Mouse (Mus musculus): ENCODE measurements around the gene Ddx41. TPM values are rescaled to one million over a fixed set of nuclear protein-coding genes. Genes with fewer than 3 reads are reported as not detected.

Ddx41 gene
- polyA plus RNA-seq, 1 experiment from 2014 or later, result 74.8 TPM

GRCm38 (mm10) chr13:55540933-55541332 lies 4.5 kb upstream of the Ddx41 start:
- peaks cover 81% of the 10 kb centered on the region for H3K36me3 ChIP-seq (ENCODE audit: insufficient read depth)
- ATAC-seq (ENCODE audit: insufficient read depth) (no peak), DNase-seq (no peak)
- TF ChIP-seq CTCF (IDR thresholded peaks at IDR 0.05; ENCODE audit: low read depth), result no peak
- H3K27ac ChIP-seq (ENCODE audit: low read depth), result no peak overlapping the region
- no peaks in the 10 kb centered on the region for H3K27me3 ChIP-seq (ENCODE audit: insufficient read depth, low read length)
- H3K4me3 ChIP-seq (ENCODE audit: low read depth, low read length), result no peak overlapping the region
- 89% methylated on average over 2 of the region's 2 CpGs for WGBS
- H3K4me2 ChIP-seq, result no peak overlapping the region
- no peaks in the 10 kb centered on the region for H3K9me3 ChIP-seq (ENCODE audit: low read depth, low read length)
- H3K9ac ChIP-seq, result no peak overlapping the region
- no peaks in the 10 kb centered on the region for H3K4me1 ChIP-seq (ENCODE audit: insufficient read depth)

- ATAC-seq (ENCODE audit: insufficient read depth) (no peak), DNase-seq (no peak)
- H3K4me2 ChIP-seq, result peak overlapping the region; percentile 94
- TF ChIP-seq CTCF (IDR thresholded peaks at IDR 0.05; ENCODE audit: low read depth), result no peak
- no peak overlapping the region for H3K27ac ChIP-seq (ENCODE audit: low read depth)
- H3K9ac ChIP-seq, result peak overlapping the region; percentile 73
- 0 out of 2 replicates have a peak, but pooled peaks cover 4% of the 10 kb centered on the region for H3K4me1 ChIP-seq (ENCODE audit: insufficient read depth)
- peak overlapping the region; percentile 89 for H3K4me3 ChIP-seq (ENCODE audit: low read depth, low read length)
- no peaks in the 10 kb centered on the region for H3K27me3 ChIP-seq (ENCODE audit: insufficient read depth, low read length)
- H3K36me3 ChIP-seq (ENCODE audit: insufficient read depth), result peaks cover 72% of the 10 kb centered on the region
- WGBS, result 17% methylated on average over 17 of the region's 17 CpGs
- no peaks in the 10 kb centered on the region for H3K9me3 ChIP-seq (ENCODE audit: low read depth, low read length)
Measured at GRCm38 (mm10) chr13:55535796-55536193, 663 bp downstream of the Ddx41 start.

GRCm38 (mm10) chr13:55535191-55535590 lies 1.3 kb downstream of the Ddx41 start:
- peaks cover 72% of the 10 kb centered on the region for H3K36me3 ChIP-seq (ENCODE audit: insufficient read depth)
- peak overlapping the region; percentile 73; the same call in 1 of the 2 replicates for H3K9ac ChIP-seq
- peak overlapping the region; percentile 89 for H3K4me3 ChIP-seq (ENCODE audit: low read depth, low read length)
- peak overlapping the region; percentile 94 for H3K4me2 ChIP-seq
- H3K9me3 ChIP-seq (ENCODE audit: low read depth, low read length), result no peaks in the 10 kb centered on the region
- DNase-seq, result no peak
- H3K27ac ChIP-seq (ENCODE audit: low read depth), result no peak overlapping the region
- H3K4me1 ChIP-seq (ENCODE audit: insufficient read depth), result 0 out of 2 replicates have a peak, but pooled peaks cover 4% of the 10 kb centered on the region
- ATAC-seq (ENCODE audit: insufficient read depth), result no peak
- no peak for TF ChIP-seq CTCF (IDR thresholded peaks at IDR 0.05; ENCODE audit: low read depth)
- no peaks in the 10 kb centered on the region for H3K27me3 ChIP-seq (ENCODE audit: insufficient read depth, low read length)
- 92% methylated on average over 15 of the region's 15 CpGs for WGBS

- 76% methylated on average over 8 of the region's 8 CpGs for WGBS
- DNase-seq (no peak), ATAC-seq (ENCODE audit: insufficient read depth) (no peak)
- TF ChIP-seq CTCF (IDR thresholded peaks at IDR 0.05; ENCODE audit: low read depth), result no peak
- Histone ChIP-seq H3K4me1 (ENCODE audit: insufficient read depth) (no peaks in the 10 kb centered on the region), H3K36me3 (ENCODE audit: insufficient read depth) (peaks cover 51% of the 10 kb centered on the region), H3K27ac (ENCODE audit: low read depth) (no peak within 1 kb of the TSS), H3K27me3 (ENCODE audit: insufficient read depth, low read length) (no peaks in the 10 kb centered on the region), H3K9ac (no peak within 1 kb of the TSS), H3K4me3 (ENCODE audit: low read depth, low read length) (no peak within 1 kb of the TSS), H3K9me3 (ENCODE audit: low read depth, low read length) (no peaks in the 10 kb centered on the region), H3K4me2 (no peak within 1 kb of the TSS)
Measured at GRCm38 (mm10) chr13:55529198-55529915, 7.1 kb downstream of the Ddx41 start, which contains the start of gene Dok3. Dok3 (minus strand) TSS chr13:55529296.

- Histone ChIP-seq H3K4me3 (ENCODE audit: low read depth, low read length) (no peak overlapping the region), H3K9me3 (ENCODE audit: low read depth, low read length) (no peaks in the 10 kb centered on the region), H3K9ac (no peak overlapping the region), H3K27me3 (ENCODE audit: insufficient read depth, low read length) (no peaks in the 10 kb centered on the region), H3K4me1 (ENCODE audit: insufficient read depth) (no peaks in the 10 kb centered on the region), H3K27ac (ENCODE audit: low read depth) (no peak overlapping the region), H3K36me3 (ENCODE audit: insufficient read depth) (peaks cover 38% of the 10 kb centered on the region), H3K4me2 (no peak overlapping the region)
- WGBS, result 75% methylated on average over 18 of the region's 18 CpGs
- no peak for TF ChIP-seq CTCF (IDR thresholded peaks at IDR 0.05; ENCODE audit: low read depth)
- no peak for ATAC-seq (ENCODE audit: insufficient read depth)
- DNase-seq, result no peak
Measured at GRCm38 (mm10) chr13:55527834-55528772, 8.4 kb downstream of the Ddx41 start.

- DNase-seq, result no peak
- Histone ChIP-seq H3K27me3 (ENCODE audit: insufficient read depth, low read length) (no peaks in the 10 kb centered on the region), H3K4me2 (no peak overlapping the region), H3K27ac (ENCODE audit: low read depth) (no peak overlapping the region), H3K9ac (no peak overlapping the region), H3K4me1 (ENCODE audit: insufficient read depth) (no peaks in the 10 kb centered on the region), H3K4me3 (ENCODE audit: low read depth, low read length) (no peak overlapping the region), H3K36me3 (ENCODE audit: insufficient read depth) (peaks cover 30% of the 10 kb centered on the region), H3K9me3 (ENCODE audit: low read depth, low read length) (no peaks in the 10 kb centered on the region)
- no peak for TF ChIP-seq CTCF (IDR thresholded peaks at IDR 0.05; ENCODE audit: low read depth)
- WGBS, result 70% methylated on average over 16 of the region's 16 CpGs
- no peak for ATAC-seq (ENCODE audit: insufficient read depth)
Measured at GRCm38 (mm10) chr13:55527212-55527611, 9.2 kb downstream of the Ddx41 start.
